Mouse (Mus musculus) intestine, embryonic 16.5 days (tissue): Measurements from ENCODE around the gene Efhd1. TPM values are rescaled to one million over a fixed set of nuclear protein-coding genes. Genes with fewer than 3 reads are reported as not detected.

Source experiments
- ATAC-seq: fragments of 200-750 bp; cut with Nextera tagmentation; 2 replicates; pipeline ENCODE4 v1.8.0; 2017; ENCODE audit warnings: moderate TSS enrichment, moderate library complexity
- H3K27ac ChIP-seq: fragments of 300-500 bp; sonication (generic); 2 replicates; pipeline ENCODE4 v1.5.1; 2014; ENCODE audit warnings: mild to moderate bottlenecking, low read length
- H3K27me3 ChIP-seq: fragments of 300-500 bp; sonication (generic); replicated peaks from 2 replicates; pipeline ENCODE4 v1.6.1; 2014; ENCODE audit warnings: low read length, control low read depth, mixed read lengths; ENCODE audit not compliant: control insufficient read depth, insufficient read depth
- H3K36me3 ChIP-seq: fragments of 300-500 bp; sonication (generic); 2 replicates; pipeline ENCODE4 v1.6.1; 2014; ENCODE audit warnings: low read length, control low read depth; ENCODE audit not compliant: control insufficient read depth, insufficient read depth
- H3K4me1 ChIP-seq: fragments of 300-500 bp; sonication (generic); 2 replicates; pipeline ENCODE4 v1.6.1; 2014; ENCODE audit warnings: low read length, control low read depth, mixed read lengths; ENCODE audit not compliant: control insufficient read depth, insufficient read depth
- H3K4me2 ChIP-seq: fragments of 300-500 bp; sonication (generic); 2 replicates; pipeline ENCODE4 v1.6.1; 2014; ENCODE audit warnings: low read depth, low read length, control low read depth
- H3K4me3 ChIP-seq: fragments of 300-500 bp; sonication (generic); 2 replicates; pipeline ENCODE4 v1.5.1; 2014; ENCODE audit warnings: mild to moderate bottlenecking, low read length
- H3K9ac ChIP-seq: fragments of 300-500 bp; sonication (generic); 2 replicates; pipeline ENCODE4 v1.6.1; 2014; ENCODE audit warnings: low read depth, low read length
- H3K9me3 ChIP-seq: fragments of 300-500 bp; sonication (generic); 2 replicates; pipeline ENCODE4 v1.6.1; 2016; ENCODE audit warnings: low read length, control low read depth; ENCODE audit not compliant: control insufficient read depth
- WGBS: fragments of 180-500 bp; shearing (Covaris S2); extraction: QIAGEN DNeasy Blood & Tissue Kit; methylation state at CpG from one replicate; pipeline ENCODE4 v1.1.7; 2014; 5-methylcytosine and 5-hydroxymethylcytosine counted together
- polyA plus RNA-seq: library from polyadenylated mRNA; unstranded; fragments of >200 nt; fragmentation: Nextera tagmentation; extraction: Ambion mirVana; gene quantifications from 2 replicates; pipeline ENCODE4 v1.2.1, GENCODE M21; 2015

The Efhd1 gene
- polyA plus RNA-seq, 1 experiment from 2014 or later: 1.2 TPM

DNA sequence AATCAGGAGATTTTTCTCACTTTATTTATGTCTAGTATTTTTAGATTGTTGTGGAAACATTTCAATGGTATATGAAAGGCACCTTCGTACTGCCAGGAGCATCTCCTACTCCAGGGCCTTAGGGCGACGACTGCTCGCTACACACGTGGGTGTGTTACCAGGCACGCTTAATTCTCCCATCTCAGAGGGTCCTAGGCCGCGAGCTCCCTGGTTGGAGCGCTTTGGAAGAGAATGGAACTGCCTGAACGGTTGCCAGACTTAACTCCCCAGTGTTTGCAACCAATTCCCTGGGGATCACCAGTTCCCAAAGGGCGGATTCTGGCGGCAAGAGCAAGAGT is 398 bp upstream of the Efhd1 start:
- Histone ChIP-seq H3K9ac (peak overlapping the region; percentile 53; the same call in 1 of the 2 replicates), H3K4me2 (peak overlapping the region; percentile 99), H3K9me3 (no peaks in the 10 kb centered on the region), H3K36me3 (no peaks in the 10 kb centered on the region), H3K27me3 (peaks cover 61% of the 10 kb centered on the region), H3K4me1 (peaks cover 18% of the 10 kb centered on the region), H3K4me3 (peak overlapping the region; percentile 56), H3K27ac (no peak overlapping the region)
- no peak for ATAC-seq
- WGBS: 3% methylated on average over 12 of the region's 12 CpGs

DNA sequence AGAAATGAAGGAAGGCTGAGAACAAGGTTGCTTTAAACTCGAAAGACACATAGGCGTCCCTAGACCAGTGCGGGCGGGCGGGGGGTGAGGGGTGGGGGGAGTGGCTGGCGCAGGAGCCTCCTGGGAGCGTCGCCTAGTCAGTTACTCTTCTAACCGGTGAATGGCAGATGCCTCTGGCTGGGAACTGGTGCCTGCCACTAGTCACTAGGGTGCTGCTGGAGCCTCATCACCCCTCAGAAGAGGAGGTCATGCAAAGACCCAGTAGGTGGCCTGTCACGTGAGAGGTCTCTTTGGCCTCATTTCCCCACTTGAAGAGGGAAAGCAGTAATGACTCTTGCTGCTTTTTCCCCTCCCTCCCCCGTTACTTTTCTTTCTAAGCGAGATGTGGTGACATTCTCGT is 1.0 kb downstream of the Efhd1 start:
- Histone ChIP-seq H3K9me3 (no peaks in the 10 kb centered on the region), H3K9ac (no peak overlapping the region), H3K4me2 (peak overlapping the region; percentile 99), H3K4me1 (peaks cover 18% of the 10 kb centered on the region), H3K36me3 (no peaks in the 10 kb centered on the region), H3K4me3 (peak overlapping the region; percentile 56; the same call in 1 of the 2 replicates), H3K27ac (no peak overlapping the region), H3K27me3 (peaks cover 51% of the 10 kb centered on the region)
- WGBS: 2% methylated on average over 13 of the region's 13 CpGs
- ATAC-seq: no peak

DNA sequence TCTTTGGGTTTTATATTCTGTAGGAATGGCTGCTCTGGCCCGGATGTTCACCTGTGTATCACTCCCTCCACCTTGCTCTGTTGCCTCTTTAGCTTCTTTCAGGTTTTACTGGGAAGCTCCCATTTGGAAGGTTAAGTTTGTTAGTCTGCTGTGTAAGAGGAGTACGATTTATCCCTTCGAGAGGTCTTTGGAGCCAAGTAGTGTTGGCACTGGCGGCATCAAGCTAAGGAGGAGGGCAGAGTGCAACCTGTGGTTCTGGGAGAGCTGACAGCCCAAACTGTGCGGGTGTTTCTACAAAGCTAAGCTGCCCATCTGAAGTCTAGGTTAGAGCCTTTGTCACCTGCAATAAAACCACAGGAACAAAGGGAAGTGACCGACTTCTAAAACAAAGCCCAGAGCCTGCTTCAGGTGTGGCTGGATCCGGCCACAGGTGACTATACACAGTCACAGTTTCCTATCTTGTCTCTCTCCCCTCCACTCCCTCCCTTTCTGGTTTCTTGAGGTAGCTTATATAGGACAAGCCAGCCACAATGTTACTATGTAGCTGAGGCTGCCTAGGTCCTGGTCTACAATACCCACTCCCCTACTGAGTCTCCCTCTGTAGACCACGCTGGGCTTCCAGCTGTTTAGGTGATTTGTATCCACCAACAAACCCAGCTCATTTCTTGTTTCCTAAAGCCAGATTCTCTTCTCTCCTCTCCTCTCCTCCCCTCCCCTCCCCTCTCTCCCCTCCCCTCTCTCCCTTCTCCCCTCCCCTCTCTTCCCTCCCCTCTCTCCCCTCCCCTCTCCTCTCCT is 2.3 kb downstream of the Efhd1 start:
- H3K4me2 ChIP-seq: no peak overlapping the region
- peaks cover 28% of the 10 kb centered on the region for H3K4me1 ChIP-seq

DNA sequence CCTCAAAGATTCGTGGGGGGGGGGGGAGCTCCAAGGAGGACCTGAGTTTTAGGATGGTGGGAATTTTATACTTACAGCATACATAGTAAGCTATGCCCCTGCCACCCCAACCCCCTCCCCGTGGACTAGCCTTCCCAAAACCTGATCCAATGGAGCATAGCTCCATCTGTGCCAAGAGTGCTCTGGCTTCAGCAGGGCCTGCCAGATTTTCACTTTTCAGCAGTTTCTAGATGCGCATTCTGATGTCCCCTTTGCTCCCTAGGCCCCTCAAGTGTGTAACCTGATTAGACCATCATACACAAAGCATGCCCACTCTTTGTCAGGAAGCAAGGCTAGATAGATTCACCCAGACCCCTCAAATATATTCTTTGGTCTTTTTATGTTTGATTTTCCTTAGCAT is 6.0 kb downstream of the Efhd1 start:
- 54% methylated on average over 3 of the region's 3 CpGs for WGBS
- H3K9me3 ChIP-seq: no peaks in the 10 kb centered on the region
- H3K27ac ChIP-seq: no peak overlapping the region
- no peak overlapping the region for H3K4me3 ChIP-seq
- peaks cover 20% of the 10 kb centered on the region for H3K27me3 ChIP-seq
- peaks cover 12% of the 10 kb centered on the region for H3K4me1 ChIP-seq
- H3K36me3 ChIP-seq: no peaks in the 10 kb centered on the region
- H3K9ac ChIP-seq: no peak overlapping the region
- ATAC-seq: no peak
- H3K4me2 ChIP-seq: no peak overlapping the region

More for the DNA sequence above, 2.3 kb downstream of the Efhd1 start:
- Histone ChIP-seq H3K4me3 (no peak overlapping the region), H3K36me3 (no peaks in the 10 kb centered on the region), H3K27me3 (peaks cover 49% of the 10 kb centered on the region), H3K9ac (no peak overlapping the region), H3K27ac (no peak overlapping the region), H3K9me3 (no peaks in the 10 kb centered on the region)
- no peak for ATAC-seq
- WGBS: 22% methylated on average over 8 of the region's 8 CpGs

DNA sequence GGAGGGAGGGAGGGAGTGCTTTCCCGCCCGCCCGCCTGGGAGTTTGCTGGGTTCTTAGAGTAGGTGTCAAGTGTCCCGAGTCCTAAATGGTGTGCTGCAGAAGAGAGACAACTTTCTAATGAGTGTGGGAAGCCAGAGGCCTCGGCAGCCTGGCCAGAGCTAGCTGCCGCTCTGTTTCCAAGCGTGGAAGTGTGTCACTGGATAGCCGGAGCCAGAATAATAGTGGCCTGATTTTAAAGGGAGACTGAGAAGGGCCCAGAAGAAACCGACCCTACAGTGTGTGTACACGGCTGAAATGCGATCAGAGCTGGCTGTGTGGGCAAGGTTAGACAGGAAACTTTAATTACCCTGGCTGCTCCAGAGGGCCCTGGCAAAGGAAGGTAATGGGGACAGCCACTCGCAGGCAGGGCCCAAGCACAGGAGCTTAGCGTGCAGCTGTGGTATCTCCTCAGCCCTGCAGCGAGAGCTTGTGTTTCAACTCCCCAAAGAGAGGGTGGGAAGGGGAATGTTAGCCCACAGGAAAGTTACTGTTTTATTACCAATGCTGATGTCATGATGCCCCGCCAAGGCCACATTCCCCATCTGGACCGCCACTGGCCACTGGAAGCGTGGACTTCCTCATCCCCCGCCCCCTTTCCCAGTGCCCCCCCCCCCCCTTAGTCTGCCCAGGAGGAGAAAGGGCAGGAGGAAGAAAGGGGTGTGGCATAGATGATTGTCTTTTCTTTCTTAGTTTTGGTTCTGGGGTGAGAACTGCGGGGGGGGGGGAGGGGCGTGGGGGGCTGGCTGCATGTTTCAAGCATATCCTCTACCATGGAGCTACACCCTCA is 6.7 kb downstream of the Efhd1 start:
- Histone ChIP-seq H3K27ac (no peak overlapping the region), H3K9ac (no peak overlapping the region), H3K36me3 (no peaks in the 10 kb centered on the region), H3K4me1 (peaks cover 10% of the 10 kb centered on the region; the same call in 1 of the 2 replicates), H3K27me3 (peaks cover 14% of the 10 kb centered on the region), H3K4me2 (no peak overlapping the region; the same call in 1 of the 2 replicates), H3K4me3 (no peak overlapping the region), H3K9me3 (no peaks in the 10 kb centered on the region)
- 23% methylated on average over 19 of the region's 20 CpGs for WGBS
- peak; percentile 55 for ATAC-seq

DNA sequence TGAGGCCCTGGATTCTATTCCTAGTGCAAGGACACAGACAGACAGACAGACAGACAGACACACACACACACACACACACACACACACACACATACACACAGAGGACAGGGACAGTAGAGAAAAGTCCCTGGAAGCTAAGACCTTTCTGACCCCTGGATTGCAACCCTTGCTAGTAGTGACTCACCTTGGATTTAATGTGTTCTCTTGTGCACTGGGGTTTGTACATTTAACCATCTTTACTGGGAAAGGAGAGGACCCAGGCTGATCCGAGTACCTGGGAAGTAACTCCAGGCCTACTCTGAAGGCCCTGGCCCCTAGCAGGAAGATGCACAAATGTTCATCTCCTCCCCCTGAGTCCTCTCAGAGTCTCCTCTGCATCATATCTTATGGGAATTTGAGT is 7.4 kb downstream of the Efhd1 start:
- WGBS: 78% methylated on average over 1 of the region's 1 CpGs
- Histone ChIP-seq H3K27ac (no peak overlapping the region), H3K4me1 (peaks cover 10% of the 10 kb centered on the region; the same call in 1 of the 2 replicates), H3K27me3 (peaks cover 6% of the 10 kb centered on the region), H3K9ac (no peak overlapping the region), H3K4me2 (no peak overlapping the region), H3K9me3 (no peaks in the 10 kb centered on the region), H3K36me3 (no peaks in the 10 kb centered on the region), H3K4me3 (no peak overlapping the region)
- no peak for ATAC-seq

DNA sequence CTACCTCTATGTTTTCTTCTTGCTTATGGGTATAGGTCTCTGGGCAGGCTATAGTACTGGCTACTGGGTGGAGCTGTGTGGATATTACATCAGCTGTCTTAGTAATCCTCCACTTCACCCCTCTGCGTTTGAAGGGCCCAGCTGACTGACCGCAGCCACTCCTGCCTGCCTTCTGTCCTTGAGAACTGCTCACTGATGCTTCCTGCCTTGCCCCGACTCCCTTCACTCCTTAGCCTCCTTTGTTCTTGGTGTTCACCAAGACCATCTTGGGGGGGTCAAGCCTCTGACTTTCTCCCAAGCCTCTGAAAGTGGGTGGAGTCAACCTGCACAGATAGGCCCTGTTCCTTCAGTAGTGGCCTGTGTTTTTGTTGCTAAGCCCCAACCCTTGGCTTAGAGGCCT is 8.3 kb downstream of the Efhd1 start:
- no peaks in the 10 kb centered on the region for H3K36me3 ChIP-seq
- ATAC-seq: no peak
- 73% methylated on average over 3 of the region's 3 CpGs for WGBS

DNA sequence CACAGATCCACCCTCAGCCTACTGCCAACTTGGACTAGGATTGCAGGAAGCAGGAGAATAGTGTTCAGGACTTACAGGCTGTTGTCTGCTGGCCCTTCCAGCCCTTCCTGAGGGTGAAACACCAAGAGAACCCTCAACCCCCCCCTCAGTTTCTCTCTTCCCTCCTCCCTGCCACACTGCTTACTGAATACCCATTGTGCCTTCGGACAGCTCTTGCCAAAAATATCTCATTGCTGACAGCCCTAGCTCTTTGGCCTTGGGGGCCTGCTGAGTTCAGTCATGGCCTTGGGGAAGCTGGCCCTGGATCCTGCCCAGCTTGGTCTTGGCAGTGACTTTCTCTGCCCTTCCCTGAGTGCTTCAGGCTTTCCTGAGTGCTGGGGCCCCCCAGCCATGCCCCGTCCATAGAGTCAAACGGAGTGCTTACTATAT is 9.4 kb downstream of the Efhd1 start:
- H3K27me3 ChIP-seq: no peaks in the 10 kb centered on the region
- ATAC-seq: no peak; the same call in 1 of the 2 replicates
- no peak overlapping the region for H3K4me3 ChIP-seq
- H3K9ac ChIP-seq: no peak overlapping the region
- no peaks in the 10 kb centered on the region for H3K9me3 ChIP-seq
- peaks cover 10% of the 10 kb centered on the region; the same call in 1 of the 2 replicates for H3K4me1 ChIP-seq
- no peak overlapping the region for H3K4me2 ChIP-seq
- 75% methylated on average over 3 of the region's 3 CpGs for WGBS
- no peaks in the 10 kb centered on the region for H3K36me3 ChIP-seq
- H3K27ac ChIP-seq: no peak overlapping the region

More for the DNA sequence above, 8.3 kb downstream of the Efhd1 start:
- no peak overlapping the region for H3K4me3 ChIP-seq
- H3K9me3 ChIP-seq: no peaks in the 10 kb centered on the region
- H3K4me2 ChIP-seq: no peak overlapping the region
- H3K27me3 ChIP-seq: 0 out of 2 replicates have a peak, but pooled peaks cover 3% of the 10 kb centered on the region
- H3K4me1 ChIP-seq: peaks cover 10% of the 10 kb centered on the region; the same call in 1 of the 2 replicates
- no peak overlapping the region for H3K27ac ChIP-seq
- no peak overlapping the region for H3K9ac ChIP-seq

DNA sequence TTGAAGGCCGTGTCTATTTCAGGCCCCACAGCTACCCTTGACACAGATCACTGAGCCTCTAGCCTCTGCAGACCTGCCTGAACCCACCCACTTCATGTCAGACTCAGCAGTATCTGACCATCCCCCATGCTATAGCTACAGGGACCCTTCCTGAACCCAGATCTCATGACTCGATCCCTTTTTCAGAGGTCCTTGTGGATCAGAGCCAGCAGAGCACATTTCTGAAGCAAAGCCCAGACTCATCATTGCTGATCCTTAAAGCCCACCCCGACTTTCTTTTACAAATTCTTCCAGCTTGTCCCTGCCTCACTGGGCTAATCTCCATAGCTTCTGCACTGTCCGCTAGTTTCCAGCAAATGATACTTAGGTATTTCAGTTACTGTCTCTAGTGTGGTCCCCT is 10.0 kb downstream of the Efhd1 start:
- 76% methylated on average over 4 of the region's 4 CpGs for WGBS
- H3K4me1 ChIP-seq: peaks cover 10% of the 10 kb centered on the region; the same call in 1 of the 2 replicates
- H3K4me3 ChIP-seq: no peak overlapping the region
- no peaks in the 10 kb centered on the region for H3K27me3 ChIP-seq
- H3K9ac ChIP-seq: no peak overlapping the region
- no peaks in the 10 kb centered on the region for H3K9me3 ChIP-seq
- no peak overlapping the region for H3K27ac ChIP-seq
- H3K4me2 ChIP-seq: no peak overlapping the region
- ATAC-seq: no peak
- no peaks in the 10 kb centered on the region for H3K36me3 ChIP-seq
